Mouse (Mus musculus): ENCODE data around the gene Myrf.
"Not testable (repeated sequence)": the region's sequence is repeated elsewhere in the genome, so short reads cannot be mapped to it uniquely, and the experiment has no call there.

Myrf gene

GRCm38 (mm10) chr19:10182670-10183298 is 57.8 kb downstream of the Myrf start, which contains the start of gene Fads1:
TSS of gene Fads1 (plus strand) at chr19:10182888.
- DNase-seq (ENCODE audit: extremely low spot score, low read depth, low spot score) = peak; percentile 73

- DNase-seq (ENCODE audit: extremely low spot score, low read depth, low spot score) = no peak
These were observed 58.4 kb downstream of the Myrf start for GRCm38 (mm10) chr19:10182142-10182541.

GRCm38 (mm10) chr19:10181225-10181624 is 59.3 kb downstream of the Myrf start:
- DNase-seq (ENCODE audit: extremely low spot score, low read depth, low spot score) = no peak

- no peak for DNase-seq (ENCODE audit: extremely low spot score, low read depth, low spot score)
These were observed 63.6 kb downstream of the Myrf start for GRCm38 (mm10) chr19:10176941-10177372.

- no peak for DNase-seq (ENCODE audit: extremely low spot score, low read depth, low spot score)
These were observed 64.1 kb downstream of the Myrf start for GRCm38 (mm10) chr19:10176477-10176876.

GRCm38 (mm10) chr19:10174956-10175355 is 65.6 kb downstream of the Myrf start:
- no peak for DNase-seq (ENCODE audit: extremely low spot score, low read depth, low spot score)

GRCm38 (mm10) chr19:10173844-10174539 is 66.6 kb downstream of the Myrf start:
- DNase-seq (ENCODE audit: extremely low spot score, low read depth, low spot score) = no peak

- DNase-seq (ENCODE audit: extremely low spot score, low read depth, low spot score) = no peak
These were observed 67.3 kb downstream of the Myrf start for GRCm38 (mm10) chr19:10173116-10173718.

- DNase-seq (ENCODE audit: extremely low spot score, low read depth, low spot score) = no peak
These were observed 68.7 kb downstream of the Myrf start for GRCm38 (mm10) chr19:10171846-10172245.

GRCm38 (mm10) chr19:10171359-10171758 is 69.2 kb downstream of the Myrf start:
- no peak for DNase-seq (ENCODE audit: extremely low spot score, low read depth, low spot score)

GRCm38 (mm10) chr19:10170466-10170865 is 70.1 kb downstream of the Myrf start:
- DNase-seq (ENCODE audit: extremely low spot score, low read depth, low spot score) = no peak

GRCm38 (mm10) chr19:10169692-10170330 is 70.7 kb downstream of the Myrf start:
- not testable (repeated sequence) for DNase-seq (ENCODE audit: extremely low spot score, low read depth, low spot score)

GRCm38 (mm10) chr19:10169179-10169578 is 71.4 kb downstream of the Myrf start:
- no peak for DNase-seq (ENCODE audit: extremely low spot score, low read depth, low spot score)

GRCm38 (mm10) chr19:10168441-10168840 is 72.1 kb downstream of the Myrf start:
- no peak for DNase-seq (ENCODE audit: extremely low spot score, low read depth, low spot score)

- DNase-seq (ENCODE audit: extremely low spot score, low read depth, low spot score) = no peak
These were observed 72.6 kb downstream of the Myrf start for GRCm38 (mm10) chr19:10167951-10168350.

- DNase-seq (ENCODE audit: extremely low spot score, low read depth, low spot score) = no peak
These were observed 73.4 kb downstream of the Myrf start for GRCm38 (mm10) chr19:10167112-10167511.

- not testable (repeated sequence) for DNase-seq (ENCODE audit: extremely low spot score, low read depth, low spot score)
These were observed 74.6 kb downstream of the Myrf start for GRCm38 (mm10) chr19:10165928-10166327.

- DNase-seq (ENCODE audit: extremely low spot score, low read depth, low spot score) = no peak
These were observed 76.7 kb downstream of the Myrf start for GRCm38 (mm10) chr19:10163896-10164295.
